Mouse (Mus musculus): ENCODE data around the gene Adap1. TPM values are rescaled to one million over a fixed set of nuclear protein-coding genes. Genes with fewer than 3 reads are reported as not detected.

Adap1 gene
- total RNA-seq, 2 experiments from 2014 or later: 229 to 237 TPM

GRCm38 (mm10) chr5:139324045-139324491 is 1.4 kb downstream of the Adap1 start:
- DNase-seq (ENCODE audit: low spot score in 2 of 2): peak; percentile 53 to 67

GRCm38 (mm10) chr5:139323260-139323924 is 2.0 kb downstream of the Adap1 start:
- DNase-seq (ENCODE audit: low spot score in 2 of 2): no peak

- no peak for DNase-seq (ENCODE audit: low spot score in 2 of 2)
Measured at GRCm38 (mm10) chr5:139321331-139321730, 4.1 kb downstream of the Adap1 start.

GRCm38 (mm10) chr5:139320424-139320823 is 5.0 kb downstream of the Adap1 start:
- no peak for DNase-seq (ENCODE audit: low spot score in 2 of 2)

GRCm38 (mm10) chr5:139317751-139318504 is 7.5 kb downstream of the Adap1 start:
- DNase-seq (ENCODE audit: low spot score in 2 of 2): peak; percentile 55 to 64

GRCm38 (mm10) chr5:139316982-139317675 is 8.3 kb downstream of the Adap1 start:
- no peak for DNase-seq (ENCODE audit: low spot score in 2 of 2)

GRCm38 (mm10) chr5:139314941-139315642 is 10.3 kb downstream of the Adap1 start:
- no peak for DNase-seq (ENCODE audit: low spot score in 2 of 2)

GRCm38 (mm10) chr5:139313536-139313935 is 11.9 kb downstream of the Adap1 start:
- DNase-seq (ENCODE audit: low spot score in 2 of 2): no peak

GRCm38 (mm10) chr5:139311822-139312221 is 13.6 kb downstream of the Adap1 start:
- no peak for DNase-seq (ENCODE audit: low spot score in 2 of 2)

- no peak for DNase-seq (ENCODE audit: low spot score in 2 of 2)
Measured at GRCm38 (mm10) chr5:139310477-139310876, 14.9 kb downstream of the Adap1 start.

GRCm38 (mm10) chr5:139309946-139310345 is 15.5 kb downstream of the Adap1 start:
- no peak for DNase-seq (ENCODE audit: low spot score in 2 of 2)

GRCm38 (mm10) chr5:139303646-139304061 is 21.8 kb downstream of the Adap1 start:
- DNase-seq (ENCODE audit: low spot score in 2 of 2): no peak

GRCm38 (mm10) chr5:139302101-139302500 is 23.3 kb downstream of the Adap1 start:
- no peak for DNase-seq (ENCODE audit: low spot score in 2 of 2)

GRCm38 (mm10) chr5:139297745-139298144 is 27.7 kb downstream of the Adap1 start:
- no peak for DNase-seq (ENCODE audit: low spot score in 2 of 2)

GRCm38 (mm10) chr5:139297092-139297491 is 28.3 kb downstream of the Adap1 start:
- DNase-seq (ENCODE audit: low spot score in 2 of 2): no peak

- DNase-seq (ENCODE audit: low spot score in 2 of 2): no peak
Measured at GRCm38 (mm10) chr5:139294089-139294488, 31.3 kb downstream of the Adap1 start.

- no peak for DNase-seq (ENCODE audit: low spot score in 2 of 2)
Measured at GRCm38 (mm10) chr5:139291811-139292560, 33.4 kb downstream of the Adap1 start.

- no peak for DNase-seq (ENCODE audit: low spot score in 2 of 2)
Measured at GRCm38 (mm10) chr5:139290467-139291259, 34.8 kb downstream of the Adap1 start.

GRCm38 (mm10) chr5:139288591-139288990 is 36.8 kb downstream of the Adap1 start:
- DNase-seq (ENCODE audit: low spot score in 2 of 2): no peak

GRCm38 (mm10) chr5:139287787-139288186 is 37.6 kb downstream of the Adap1 start:
- DNase-seq (ENCODE audit: low spot score in 2 of 2): no peak
